Mouse (Mus musculus) spleen, adult 2 months (tissue): ENCODE measurements at regions not wholly inside any gene's neighbourhood (a gene's known extent, or its start where the extent isn't known, plus 50 kb on each side); places are given as distances from the start of the nearest gene placed in this dataset.

ENCODE experiments used
- CTCF ChIP-seq: fragments of 200-500 bp; IDR thresholded peaks from 2 replicates; pipeline ENCODE4 v1.5.1; 2011; ENCODE audit warnings: mild to moderate bottlenecking, inconsistent platforms; ENCODE audit not compliant: insufficient read depth, insufficient read length, insufficient replicate concordance; ENCODE audit errors: extremely low read depth
- POLR2A ChIP-seq: fragments of 200-500 bp; IDR thresholded peaks from 2 replicates; pipeline ENCODE4 v1.6.1; 2011; ENCODE audit warnings: low read depth, low read length, inconsistent platforms

GRCm38 (mm10) chr6:147769180-147769579 is 277.9 kb upstream of the Far2 start:
- no peak for TF ChIP-seq CTCF
- no peak for TF ChIP-seq POLR2A
